Mouse (Mus musculus) layer of hippocampus, adult 9-10 months (tissue): Measurements from ENCODE around the gene Cxadr.
A peak's percentile ranks its signal among the peaks of the same experiment; 100 is the strongest.

Source experiments
- DNase-seq: peaks from one replicate; pipeline ENCODE4 v3.0.0; 2022; ENCODE audit warnings: low spot score

Gene Cxadr

GRCm38 (mm10) chr16:78301183-78301830 lies at the start of gene Cxadr:
Gene Cxadr, plus strand, starts transcription at chr16:78301489.
- DNase-seq, result no peak

GRCm38 (mm10) chr16:78258989-78259388 lies 42.3 kb upstream of the Cxadr start:
- DNase-seq, result peak; percentile 49

GRCm38 (mm10) chr16:78260070-78260879 lies 41.0 kb upstream of the Cxadr start:
- no peak for DNase-seq

GRCm38 (mm10) chr16:78261520-78261919 lies 39.8 kb upstream of the Cxadr start:
- DNase-seq, result no peak

- no peak for DNase-seq
Observed at GRCm38 (mm10) chr16:78264442-78265150, 36.7 kb upstream of the Cxadr start.

- no peak for DNase-seq
Observed at GRCm38 (mm10) chr16:78265151-78265590, 36.1 kb upstream of the Cxadr start.

- no peak for DNase-seq
Observed at GRCm38 (mm10) chr16:78265826-78266225, 35.5 kb upstream of the Cxadr start.

- DNase-seq, result no peak
Observed at GRCm38 (mm10) chr16:78267453-78267852, 33.8 kb upstream of the Cxadr start.

- no peak for DNase-seq
Observed at GRCm38 (mm10) chr16:78268167-78268566, 33.1 kb upstream of the Cxadr start.

- no peak for DNase-seq
Observed at GRCm38 (mm10) chr16:78274825-78275455, 26.3 kb upstream of the Cxadr start.

GRCm38 (mm10) chr16:78277567-78277966 lies 23.7 kb upstream of the Cxadr start:
- no peak for DNase-seq

- no peak for DNase-seq
Observed at GRCm38 (mm10) chr16:78280093-78280881, 21.0 kb upstream of the Cxadr start.

- DNase-seq, result no peak
Observed at GRCm38 (mm10) chr16:78283231-78283630, 18.1 kb upstream of the Cxadr start.

- DNase-seq, result no peak
Observed at GRCm38 (mm10) chr16:78294051-78294450, 7.2 kb upstream of the Cxadr start.

- DNase-seq, result no peak
Observed at GRCm38 (mm10) chr16:78294606-78295275, 6.5 kb upstream of the Cxadr start.

- DNase-seq, result no peak
Observed at GRCm38 (mm10) chr16:78295601-78296000, 5.7 kb upstream of the Cxadr start.

- DNase-seq, result no peak
Observed at GRCm38 (mm10) chr16:78296114-78296513, 5.2 kb upstream of the Cxadr start.

- no peak for DNase-seq
Observed at GRCm38 (mm10) chr16:78301831-78302677, 765 bp downstream of the Cxadr start.

GRCm38 (mm10) chr16:78302678-78303050 lies 1.4 kb downstream of the Cxadr start:
- no peak for DNase-seq

GRCm38 (mm10) chr16:78305606-78306100 lies 4.4 kb downstream of the Cxadr start:
- DNase-seq, result no peak
